Mouse (Mus musculus) hindbrain, embryonic 12.5 days (tissue): ENCODE data around the gene Pusl1. TPM values are rescaled to one million over a fixed set of nuclear protein-coding genes. Genes with fewer than 3 reads are reported as not detected.

Experiments
- ATAC-seq: fragments of 200-750 bp; cut with Nextera tagmentation; 2 replicates; pipeline ENCODE4 v1.8.0; 2017; ENCODE audit warnings: moderate TSS enrichment; ENCODE audit not compliant: low FRiP score
- H3K27ac ChIP-seq: fragments of 300-500 bp; sonication (generic); 2 replicates; pipeline ENCODE4 v1.5.1; 2016; ENCODE audit warnings: mild to moderate bottlenecking
- H3K27me3 ChIP-seq: fragments of 300-500 bp; sonication (generic); 2 replicates; pipeline ENCODE4 v1.6.1; 2016; ENCODE audit warnings: mild to moderate bottlenecking
- H3K36me3 ChIP-seq: fragments of 300-500 bp; sonication (generic); 2 replicates; pipeline ENCODE4 v1.6.1; 2016; ENCODE audit warnings: mild to moderate bottlenecking
- H3K4me1 ChIP-seq: fragments of 300-500 bp; sonication (generic); 2 replicates; pipeline ENCODE4 v1.6.1; 2016
- H3K4me2 ChIP-seq: fragments of 300-500 bp; sonication (generic); replicated peaks from 2 replicates; pipeline ENCODE4 v1.6.1; 2016; ENCODE audit warnings: mild to moderate bottlenecking
- H3K4me3 ChIP-seq: fragments of 300-500 bp; sonication (generic); 2 replicates; pipeline ENCODE4 v1.5.1; 2016; ENCODE audit warnings: mild to moderate bottlenecking
- H3K9ac ChIP-seq: fragments of 300-500 bp; sonication (generic); 2 replicates; pipeline ENCODE4 v1.6.1; 2016; ENCODE audit warnings: mild to moderate bottlenecking, moderate library complexity
- H3K9me3 ChIP-seq: fragments of 300-500 bp; sonication (generic); replicated peaks from 2 replicates; pipeline ENCODE4 v1.6.1; 2016; ENCODE audit warnings: mild to moderate bottlenecking
- WGBS: fragments of 180-500 bp; shearing (Covaris S2); methylation state at CpG from one replicate; pipeline ENCODE4 v1.1.7; 2016; 5-methylcytosine and 5-hydroxymethylcytosine counted together
- polyA plus RNA-seq: library from polyadenylated mRNA; unstranded; fragments of >200 nt; fragmentation: Nextera tagmentation; extraction: Ambion mirVana; gene quantifications from 2 replicates; pipeline ENCODE4 v1.2.1, GENCODE M21; 2016

Gene Pusl1
- polyA plus RNA-seq, 1 experiment from 2014 or later = 45.1 TPM

- Histone ChIP-seq H3K4me1 (peaks cover 33% of the 10 kb centered on the region), H3K36me3 (peaks cover 47% of the 10 kb centered on the region), H3K4me2 (peak overlapping the region; percentile 98; the same call in 1 of the 2 replicates), H3K4me3 (no peak overlapping the region), H3K9me3 (no peaks in the 10 kb centered on the region), H3K27ac (no peak overlapping the region), H3K9ac (no peak overlapping the region), H3K27me3 (no peaks in the 10 kb centered on the region)
- no peak for ATAC-seq
- 96% methylated on average over 4 of the region's 4 CpGs for WGBS
Measured at GRCm38 (mm10) chr4:155895826-155896225, 4.2 kb upstream of the Pusl1 start.

DNA sequence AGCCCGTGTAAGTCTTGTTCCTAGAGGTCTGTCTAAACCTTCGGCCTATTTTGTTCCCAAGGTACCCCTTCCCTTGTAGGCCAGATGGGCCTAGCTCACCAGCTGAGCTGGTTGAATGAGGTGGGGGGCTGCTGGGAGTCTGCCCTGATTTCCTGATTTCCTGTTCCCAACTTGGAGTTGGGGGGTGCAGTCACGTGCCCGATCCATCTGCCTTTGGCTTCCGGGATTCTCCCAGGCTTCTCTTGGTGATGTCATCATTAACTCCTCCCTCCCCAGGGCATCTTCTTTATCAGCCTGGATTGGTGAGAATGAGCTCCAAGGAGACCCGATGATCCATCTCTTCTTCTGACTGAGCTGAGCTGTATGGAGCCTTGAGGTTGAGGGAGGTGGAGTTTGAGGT, 3.6 kb upstream of the Pusl1 start:
- H3K4me3 ChIP-seq = peak overlapping the region; percentile 95
- no peak for ATAC-seq
- peak overlapping the region; percentile 35; the same call in 1 of the 2 replicates for H3K27ac ChIP-seq
- no peaks in the 10 kb centered on the region for H3K27me3 ChIP-seq
- no peaks in the 10 kb centered on the region for H3K9me3 ChIP-seq
- H3K9ac ChIP-seq = peak overlapping the region; percentile 54; the same call in 1 of the 2 replicates
- H3K4me1 ChIP-seq = peaks cover 39% of the 10 kb centered on the region
- peaks cover 41% of the 10 kb centered on the region for H3K36me3 ChIP-seq
- peak overlapping the region; percentile 98 for H3K4me2 ChIP-seq
- 45% methylated on average over 6 of the region's 6 CpGs for WGBS

GRCm38 (mm10) chr4:155894311-155894881, 2.8 kb upstream of the Pusl1 start:
- Histone ChIP-seq H3K27ac (peak overlapping the region; percentile 35; the same call in 1 of the 2 replicates), H3K9ac (peak overlapping the region; percentile 54), H3K4me2 (peak overlapping the region; percentile 98), H3K9me3 (no peaks in the 10 kb centered on the region), H3K27me3 (no peaks in the 10 kb centered on the region), H3K4me1 (peaks cover 40% of the 10 kb centered on the region), H3K36me3 (peaks cover 33% of the 10 kb centered on the region), H3K4me3 (peak overlapping the region; percentile 95)
- ATAC-seq = no peak
- WGBS = 39% methylated on average over 8 of the region's 8 CpGs

- no peaks in the 10 kb centered on the region for H3K9me3 ChIP-seq
- 73% methylated on average over 8 of the region's 8 CpGs for WGBS
Measured at GRCm38 (mm10) chr4:155893212-155893690, 1.7 kb upstream of the Pusl1 start.

GRCm38 (mm10) chr4:155892438-155893211, 1.0 kb upstream of the Pusl1 start:
- H3K9ac ChIP-seq = peak overlapping the region; percentile 96
- H3K4me3 ChIP-seq = peak overlapping the region; percentile 95
- peak; percentile 58 for ATAC-seq
- 4% methylated on average over 37 of the region's 37 CpGs for WGBS
- peak overlapping the region; percentile 99 for H3K27ac ChIP-seq
- H3K4me1 ChIP-seq = peaks cover 40% of the 10 kb centered on the region
- no peaks in the 10 kb centered on the region for H3K9me3 ChIP-seq
- H3K4me2 ChIP-seq = peak overlapping the region; percentile 98
- peaks cover 33% of the 10 kb centered on the region for H3K36me3 ChIP-seq
- H3K27me3 ChIP-seq = no peaks in the 10 kb centered on the region

More at GRCm38 (mm10) chr4:155893212-155893690, 1.7 kb upstream of the Pusl1 start:
- peak overlapping the region; percentile 96 for H3K9ac ChIP-seq
- H3K4me1 ChIP-seq = peaks cover 40% of the 10 kb centered on the region
- H3K4me3 ChIP-seq = peak overlapping the region; percentile 95
- H3K36me3 ChIP-seq = peaks cover 31% of the 10 kb centered on the region
- peak overlapping the region; percentile 98 for H3K4me2 ChIP-seq
- no peaks in the 10 kb centered on the region for H3K27me3 ChIP-seq
- no peak overlapping the region for H3K27ac ChIP-seq
- ATAC-seq = no peak

DNA sequence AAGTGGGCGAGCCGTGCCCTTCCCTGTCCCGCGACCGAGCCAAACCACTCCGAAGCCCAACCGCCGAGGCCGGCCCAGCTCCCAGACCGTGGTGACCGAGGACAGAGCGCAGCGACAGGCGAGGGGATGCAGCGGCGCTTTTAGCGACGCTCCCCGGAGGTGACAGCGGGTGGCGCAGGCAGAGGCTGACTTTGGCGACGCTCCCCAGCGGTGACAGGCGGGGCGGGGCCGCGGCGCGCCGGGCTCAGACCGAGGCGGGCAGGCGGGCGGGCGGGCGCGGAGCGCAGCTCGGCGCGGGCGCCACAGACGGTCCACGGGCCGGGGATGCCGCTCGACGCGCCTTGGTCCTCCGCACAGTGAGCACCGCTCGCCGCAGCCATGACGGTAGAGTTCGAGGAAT, 436 bp upstream of the Pusl1 start:
- peak overlapping the region; percentile 98 for H3K4me2 ChIP-seq
- H3K27me3 ChIP-seq = no peaks in the 10 kb centered on the region
- peak overlapping the region; percentile 99 for H3K27ac ChIP-seq
- peak; percentile 91 for ATAC-seq
- peak overlapping the region; percentile 95 for H3K4me3 ChIP-seq
- WGBS = under 1% methylated on average over 50 of the region's 56 CpGs
- no peaks in the 10 kb centered on the region for H3K9me3 ChIP-seq
- peaks cover 36% of the 10 kb centered on the region for H3K36me3 ChIP-seq
- peak overlapping the region; percentile 96 for H3K9ac ChIP-seq
- H3K4me1 ChIP-seq = peaks cover 40% of the 10 kb centered on the region

DNA sequence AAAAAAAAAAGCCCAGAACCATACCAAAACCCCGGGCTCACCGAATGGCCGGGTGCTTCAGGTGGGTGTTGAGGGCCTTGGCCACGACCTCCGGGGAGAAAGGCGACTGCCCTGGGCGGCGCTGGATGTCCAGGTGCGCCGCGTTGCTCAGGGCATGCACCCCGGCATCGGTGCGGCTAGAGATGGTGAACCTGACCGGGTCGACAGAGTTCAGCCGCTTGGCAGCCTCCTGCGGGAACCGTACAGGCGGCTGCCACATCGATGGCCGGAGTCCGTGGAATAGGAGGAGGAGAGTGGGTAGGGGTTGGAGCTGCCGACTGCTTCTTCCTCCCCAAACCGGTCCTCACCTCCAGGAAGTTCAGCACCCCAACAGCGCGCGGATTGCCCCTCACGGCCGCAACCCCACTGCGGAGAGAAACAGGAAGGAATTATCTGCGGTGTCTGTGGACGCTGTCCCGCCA, 540 bp downstream of the Pusl1 start:
- no peak; the same call in 1 of the 2 replicates for ATAC-seq

DNA sequence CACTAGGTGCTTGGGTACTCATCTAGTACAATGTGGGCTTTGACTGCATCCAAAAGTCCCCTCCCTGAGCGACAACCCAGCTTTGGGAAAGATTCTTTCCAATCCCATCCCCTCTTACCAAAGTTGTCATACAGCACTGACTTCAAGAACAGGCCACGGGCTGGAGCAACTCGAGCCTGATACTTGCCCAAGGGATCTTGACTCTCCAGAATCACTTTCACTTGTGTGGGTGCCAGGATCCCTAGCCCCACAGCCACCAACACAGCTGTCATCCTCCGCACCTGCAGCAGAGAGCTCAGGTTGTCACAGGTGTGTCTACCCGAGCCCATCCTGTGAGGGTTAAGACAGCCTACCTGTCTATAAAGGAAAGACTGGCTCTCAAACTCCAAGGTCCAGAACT, 2.3 kb downstream of the Pusl1 start:
- 85% methylated on average over 5 of the region's 5 CpGs for WGBS
- H3K4me1 ChIP-seq = peaks cover 26% of the 10 kb centered on the region
- H3K9ac ChIP-seq = no peak overlapping the region
- H3K36me3 ChIP-seq = peaks cover 44% of the 10 kb centered on the region
- H3K4me2 ChIP-seq = no peak overlapping the region
- ATAC-seq = no peak
- H3K27me3 ChIP-seq = no peaks in the 10 kb centered on the region
- no peak overlapping the region for H3K4me3 ChIP-seq
- no peak overlapping the region for H3K27ac ChIP-seq
- no peaks in the 10 kb centered on the region for H3K9me3 ChIP-seq

More for the DNA sequence above, 540 bp downstream of the Pusl1 start:
- under 1% methylated on average over 34 of the region's 34 CpGs for WGBS
- H3K27me3 ChIP-seq = no peaks in the 10 kb centered on the region
- peaks cover 40% of the 10 kb centered on the region for H3K4me1 ChIP-seq
- peak overlapping the region; percentile 95 for H3K4me3 ChIP-seq
- H3K27ac ChIP-seq = peak overlapping the region; percentile 99
- peak overlapping the region; percentile 96 for H3K9ac ChIP-seq
- peaks cover 36% of the 10 kb centered on the region for H3K36me3 ChIP-seq
- no peaks in the 10 kb centered on the region for H3K9me3 ChIP-seq
- H3K4me2 ChIP-seq = peak overlapping the region; percentile 98

GRCm38 (mm10) chr4:155888181-155888580, 3.4 kb downstream of the Pusl1 start:
- H3K36me3 ChIP-seq = peaks cover 50% of the 10 kb centered on the region
- H3K4me2 ChIP-seq = no peak overlapping the region
- no peak overlapping the region for H3K9ac ChIP-seq
- H3K9me3 ChIP-seq = no peaks in the 10 kb centered on the region
- H3K4me3 ChIP-seq = no peak overlapping the region
- ATAC-seq = no peak
- no peaks in the 10 kb centered on the region for H3K27me3 ChIP-seq
- no peak overlapping the region for H3K27ac ChIP-seq
- WGBS = 94% methylated on average over 9 of the region's 9 CpGs
- peaks cover 14% of the 10 kb centered on the region for H3K4me1 ChIP-seq

DNA sequence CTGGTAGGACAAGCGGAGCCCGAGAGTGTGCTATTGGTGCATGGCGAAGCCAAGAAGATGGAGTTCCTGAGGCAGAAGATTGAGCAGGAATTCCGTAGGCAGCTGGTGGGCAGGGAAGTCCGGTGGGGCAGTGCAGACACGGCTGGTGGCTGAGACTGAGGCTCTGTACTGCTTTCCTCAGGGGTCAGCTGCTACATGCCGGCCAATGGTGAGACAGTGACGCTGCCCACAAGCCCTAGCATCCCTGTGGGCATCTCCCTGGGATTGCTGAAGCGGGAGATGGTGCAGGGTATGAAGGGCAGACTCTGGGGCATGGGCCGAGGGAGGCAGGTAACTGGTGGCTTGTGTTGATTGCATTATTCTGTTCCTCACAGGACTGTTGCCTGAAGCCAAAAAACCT, 3.9 kb downstream of the Pusl1 start:
- ATAC-seq = no peak
- no peaks in the 10 kb centered on the region for H3K9me3 ChIP-seq
- H3K27me3 ChIP-seq = no peaks in the 10 kb centered on the region
- WGBS = 92% methylated on average over 10 of the region's 10 CpGs
- no peak overlapping the region for H3K9ac ChIP-seq
- H3K4me2 ChIP-seq = no peak overlapping the region
- no peak overlapping the region for H3K27ac ChIP-seq
- H3K4me3 ChIP-seq = no peak overlapping the region
- peaks cover 51% of the 10 kb centered on the region for H3K36me3 ChIP-seq
- H3K4me1 ChIP-seq = peaks cover 9% of the 10 kb centered on the region

DNA sequence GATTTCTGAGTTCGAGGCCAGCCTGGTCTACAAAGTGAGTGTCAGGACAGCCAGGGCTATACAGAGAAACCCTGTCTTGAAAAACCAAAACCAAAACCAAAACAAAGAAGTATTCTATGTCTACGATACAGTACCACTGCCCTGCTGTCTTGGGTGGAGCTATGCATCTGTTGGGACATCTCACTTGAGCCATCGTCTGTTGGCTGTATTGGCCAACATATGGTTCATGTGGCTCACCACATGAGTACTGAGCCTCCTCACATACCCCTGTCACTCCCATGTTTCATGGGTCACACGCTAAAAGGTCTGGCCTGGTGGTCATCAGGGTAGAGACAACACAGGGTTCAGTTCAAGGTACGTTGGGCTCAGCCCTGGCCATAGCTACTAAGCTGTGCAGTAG, 5.3 kb downstream of the Pusl1 start:
- Histone ChIP-seq H3K36me3 (peaks cover 55% of the 10 kb centered on the region), H3K9me3 (no peaks in the 10 kb centered on the region), H3K4me2 (no peak overlapping the region), H3K4me3 (no peak overlapping the region), H3K27me3 (no peaks in the 10 kb centered on the region), H3K4me1 (peaks cover 9% of the 10 kb centered on the region), H3K27ac (no peak overlapping the region), H3K9ac (no peak overlapping the region)
- 94% methylated on average over 5 of the region's 5 CpGs for WGBS
- ATAC-seq = no peak

DNA sequence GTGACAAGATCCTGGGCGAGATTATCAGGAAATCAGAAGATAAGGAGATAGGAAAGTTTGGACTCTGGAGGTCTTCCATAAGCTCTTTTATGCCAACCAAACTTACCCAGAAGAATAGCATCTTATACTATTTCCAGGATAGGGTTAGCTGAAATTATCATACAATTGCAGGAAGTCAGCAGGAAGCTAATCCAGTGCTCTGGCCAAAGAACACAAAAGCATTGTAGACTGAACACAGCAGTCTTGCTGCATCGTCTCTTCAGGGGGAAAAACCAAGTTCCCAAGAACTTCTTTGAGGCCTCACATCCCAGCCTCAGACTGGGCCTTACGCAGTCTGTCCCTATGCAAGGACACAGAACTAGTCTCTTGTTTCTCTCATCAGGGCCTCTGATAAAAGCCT, 8.0 kb downstream of the Pusl1 start:
- H3K27ac ChIP-seq = no peak overlapping the region
- H3K9me3 ChIP-seq = no peaks in the 10 kb centered on the region
- ATAC-seq = no peak
- H3K9ac ChIP-seq = no peak overlapping the region
- no peak overlapping the region for H3K4me3 ChIP-seq
- H3K36me3 ChIP-seq = peaks cover 54% of the 10 kb centered on the region
- WGBS = 93% methylated on average over 3 of the region's 3 CpGs
- H3K27me3 ChIP-seq = no peaks in the 10 kb centered on the region
- H3K4me2 ChIP-seq = no peak overlapping the region
- no peaks in the 10 kb centered on the region for H3K4me1 ChIP-seq
